Mouse (Mus musculus) left cerebral cortex, postnatal 25 days (tissue): ENCODE results near the gene Slc25a25. TPM values are rescaled to one million over a fixed set of nuclear protein-coding genes. Genes with fewer than 3 reads are reported as not detected.

Source experiments
- DNase-seq, 2 experiments: peaks; one replicate each; pipeline ENCODE4 v3.0.0; 2022; ENCODE audit warnings: low spot score in 2 of 2, mixed read lengths in 1 of 2
- intact Hi-C: fragments of 180-260 bp; cut with DNase I; formaldehyde crosslinking; loops from one replicate; pipeline ENCODE4 v1.15.1; 2025
- total RNA-seq, 2 experiments: library from RNA; stranded (reverse); gene quantifications; 2 replicates each; pipeline ENCODE4 v1.2.3; 2021

The Slc25a25 gene
- total RNA-seq, 2 experiments from 2014 or later = 59.0 to 64.8 TPM

DNA sequence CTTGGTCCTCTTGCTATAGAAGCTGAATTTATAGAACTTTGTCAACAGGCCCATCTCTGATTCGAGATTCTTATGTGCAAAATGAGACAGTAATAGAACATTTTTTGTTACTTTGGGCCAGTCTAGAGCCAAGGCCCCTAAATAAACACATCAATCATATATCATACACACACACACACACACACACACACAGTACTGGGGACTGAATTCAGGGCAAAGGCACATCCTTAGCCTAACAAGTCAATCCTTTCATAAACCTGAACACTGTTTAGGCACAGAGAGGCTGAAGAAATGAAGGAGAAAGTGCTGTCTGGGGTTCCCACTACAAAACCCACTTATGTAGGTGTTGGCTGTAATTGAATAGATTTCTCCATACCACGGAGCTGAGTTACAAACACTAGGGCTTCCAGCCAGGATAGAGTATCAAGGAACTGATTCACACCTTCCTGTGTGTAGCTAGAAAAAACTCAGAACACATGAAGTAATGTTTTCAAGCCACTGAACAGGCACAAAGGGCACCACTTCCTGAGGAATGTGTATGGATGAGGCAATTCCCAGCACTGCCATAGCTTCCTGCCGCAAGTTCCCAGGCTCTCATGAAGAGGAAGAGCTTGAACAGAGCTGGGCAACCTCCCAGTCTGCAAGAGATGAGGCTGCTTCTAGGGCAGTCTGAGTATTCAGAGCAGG, 14.4 kb downstream of the Slc25a25 start:
- no peak for DNase-seq
- intact Hi-C loops = no loop called here

DNA sequence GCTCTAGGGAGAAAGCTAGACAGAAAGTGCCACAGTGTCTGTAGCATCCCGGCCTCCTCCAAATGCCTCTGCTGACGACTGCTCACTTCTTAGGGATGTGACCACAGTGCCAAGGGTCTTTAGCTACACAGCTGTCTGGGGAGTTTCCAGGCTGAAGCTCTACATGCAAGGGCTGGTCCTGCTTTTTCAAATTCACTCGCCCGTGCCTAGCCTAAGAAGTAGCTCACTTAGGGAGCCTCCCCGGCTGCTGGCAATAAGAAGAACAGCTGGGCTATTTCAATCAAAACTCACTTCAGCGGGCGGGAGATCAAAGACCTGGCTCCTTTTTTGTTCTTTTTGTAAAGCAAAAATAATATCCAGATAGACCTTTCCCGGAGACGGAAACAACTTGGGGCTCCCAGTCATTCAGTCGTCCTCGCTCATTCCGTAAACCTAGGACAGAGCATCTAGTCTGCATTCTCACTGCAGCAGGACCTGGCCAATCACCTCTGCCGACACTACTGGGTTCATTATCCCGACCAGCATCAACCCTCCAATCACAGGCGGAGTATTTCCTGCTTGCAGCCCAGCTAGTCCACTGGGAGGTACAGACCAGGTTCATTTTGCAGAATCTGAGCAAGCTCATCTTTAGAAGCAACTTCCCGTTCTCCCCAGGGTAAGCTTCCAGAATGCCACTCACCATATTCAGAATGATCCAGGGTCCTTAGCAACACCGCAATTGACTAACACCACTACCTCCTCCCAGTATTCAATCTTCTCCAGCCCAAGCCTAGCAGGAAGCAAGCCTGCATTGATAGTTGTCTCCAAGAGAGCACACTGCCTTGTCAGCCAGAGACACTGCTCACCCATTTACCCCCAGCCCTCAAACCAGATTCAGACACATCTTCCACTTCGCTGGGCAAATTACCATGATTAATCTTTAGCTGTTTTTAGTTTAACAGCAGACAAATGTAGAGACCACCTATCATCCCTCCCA, 20.3 kb downstream of the Slc25a25 start:
- intact Hi-C loops = loop anchor here (2.0 kb wide), 2 partner anchors 20 to 56 kb away; partner anchors contain the start of genes Naif1 and Slc25a25
- peak; percentile 87 to 97 for DNase-seq

GRCm38 (mm10) chr2:32429215-32429891, 21.9 kb downstream of the Slc25a25 start:
- no peak for DNase-seq
- intact Hi-C loops = no loop called here

GRCm38 (mm10) chr2:32428262-32428722, 23.0 kb downstream of the Slc25a25 start:
- intact Hi-C loops = no loop called here
- DNase-seq = peak; percentile 75 to 91

DNA sequence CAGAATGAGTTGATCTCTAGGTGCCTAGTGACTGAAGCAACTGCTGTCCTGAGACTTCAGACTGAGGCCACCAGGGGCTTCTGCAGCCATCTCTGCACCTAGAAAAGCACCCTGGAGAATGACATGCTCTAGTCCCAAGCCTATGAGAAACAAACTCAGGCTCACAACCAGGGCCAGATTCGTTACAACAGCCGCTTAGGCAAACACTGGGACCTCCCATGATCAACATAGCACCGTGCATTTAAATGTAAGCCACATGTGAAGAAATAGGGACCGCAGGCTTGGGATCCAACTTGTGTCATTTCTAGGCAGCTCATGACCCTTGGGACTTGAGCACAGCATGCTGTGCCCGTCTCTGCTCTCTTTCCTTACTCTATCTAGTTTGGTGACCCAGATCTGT, 23.5 kb downstream of the Slc25a25 start:
- intact Hi-C loops = no loop called here
- no peak for DNase-seq

DNA sequence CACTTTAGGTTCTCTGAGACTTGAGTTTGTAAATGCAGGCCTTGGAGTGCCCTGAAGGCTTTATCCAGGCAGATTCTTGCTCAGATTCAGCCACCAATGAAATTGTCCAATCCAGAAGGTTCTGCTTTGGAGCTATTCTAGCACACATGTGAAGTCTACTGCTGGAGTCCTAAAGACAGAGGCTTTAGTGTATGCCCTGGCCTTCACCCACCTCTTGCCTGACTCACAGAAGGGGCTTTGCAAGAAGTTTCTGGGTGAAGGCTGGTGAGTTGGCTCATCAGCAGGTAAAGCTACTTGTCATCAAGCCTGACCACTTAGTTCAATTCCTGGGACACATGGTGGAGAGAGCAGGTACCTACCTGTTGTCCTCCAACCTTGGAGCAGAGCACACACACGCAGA, 25.1 kb downstream of the Slc25a25 start:
- no peak for DNase-seq
- intact Hi-C loops = no loop called here

DNA sequence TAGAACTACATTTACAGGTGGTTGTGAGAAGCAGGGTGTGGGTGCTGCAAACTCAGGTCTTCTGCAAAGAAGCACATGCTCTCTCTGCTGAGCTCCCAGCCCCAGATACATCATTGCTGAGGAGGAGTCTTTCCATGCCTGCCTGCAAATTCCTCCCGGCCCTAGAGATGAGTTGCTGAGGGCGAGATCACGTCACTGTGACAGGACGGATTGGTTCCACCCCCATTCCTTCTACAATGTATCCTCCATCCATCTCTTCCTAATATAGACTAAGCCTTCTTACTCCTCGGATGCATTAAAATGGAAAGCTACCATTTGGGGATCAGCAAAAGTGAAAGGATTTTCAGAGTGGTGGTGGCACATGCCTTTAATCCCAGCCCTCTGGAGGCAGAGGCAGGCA, 25.7 kb downstream of the Slc25a25 start:
- intact Hi-C loops = no loop called here
- peak in 1 of 2 experiments; percentile 85 for DNase-seq

DNA sequence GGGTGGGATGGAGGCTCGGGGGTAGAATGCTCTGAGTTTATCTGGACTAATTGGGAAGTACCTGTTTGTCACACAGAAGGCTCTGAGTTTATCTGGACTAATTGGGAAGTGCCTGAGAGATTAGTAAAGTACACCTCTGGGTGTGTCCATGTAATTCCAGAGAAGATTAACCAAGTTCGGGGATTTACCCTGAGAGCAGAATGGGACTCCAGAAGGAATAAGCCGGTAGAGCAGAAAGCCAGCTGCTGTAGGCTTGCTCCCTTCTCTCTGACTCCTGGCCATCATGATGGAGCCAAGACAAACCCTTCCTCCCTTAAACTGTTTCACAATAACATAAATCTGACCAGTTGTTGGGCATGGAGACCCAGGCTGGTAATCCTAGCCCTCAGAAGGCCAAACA, 26.4 kb downstream of the Slc25a25 start:
- intact Hi-C loops = no loop called here
- no peak for DNase-seq

DNA sequence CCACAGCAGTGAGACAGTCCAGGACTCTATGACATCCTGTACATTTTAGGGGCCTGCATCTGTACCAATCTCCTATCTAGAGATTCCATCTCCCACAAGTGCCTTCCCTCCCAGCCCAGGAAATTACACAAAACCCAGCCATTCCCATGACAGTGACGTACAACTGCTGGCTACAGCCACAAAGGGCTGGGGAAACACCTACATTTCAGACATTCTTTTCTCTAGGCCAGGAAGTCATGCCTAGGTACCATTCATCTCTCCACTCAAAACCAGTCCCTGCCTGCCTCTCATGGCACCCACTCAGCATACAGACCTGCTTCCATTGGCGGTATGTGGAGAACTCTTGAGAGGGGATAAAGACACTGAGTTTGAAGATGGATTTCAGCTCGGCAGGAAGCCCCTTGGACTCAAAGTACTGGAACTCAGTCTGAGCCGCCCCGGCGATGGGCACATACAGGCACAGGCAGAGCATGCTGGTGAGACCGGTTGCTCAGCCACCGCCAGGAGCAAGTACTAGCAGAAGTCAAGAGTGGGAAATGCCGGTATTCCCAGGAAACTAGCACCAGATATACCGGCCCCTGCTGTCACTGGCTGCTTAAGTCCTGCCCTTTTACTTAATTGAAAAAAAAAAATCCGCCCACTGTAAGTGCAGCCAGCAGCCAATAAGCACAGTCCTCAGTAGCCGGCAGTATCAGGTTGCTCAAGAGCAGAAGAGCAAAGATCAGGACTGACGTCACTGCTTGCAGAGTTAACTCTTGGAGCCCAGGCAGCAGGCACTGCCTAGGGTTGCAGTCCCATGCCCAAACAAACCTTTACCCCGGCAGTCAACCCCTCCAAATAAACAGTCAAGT, 27.5 kb downstream of the Slc25a25 start:
- DNase-seq = peak in 1 of 2 experiments; percentile 40
- intact Hi-C loops = no loop called here

DNA sequence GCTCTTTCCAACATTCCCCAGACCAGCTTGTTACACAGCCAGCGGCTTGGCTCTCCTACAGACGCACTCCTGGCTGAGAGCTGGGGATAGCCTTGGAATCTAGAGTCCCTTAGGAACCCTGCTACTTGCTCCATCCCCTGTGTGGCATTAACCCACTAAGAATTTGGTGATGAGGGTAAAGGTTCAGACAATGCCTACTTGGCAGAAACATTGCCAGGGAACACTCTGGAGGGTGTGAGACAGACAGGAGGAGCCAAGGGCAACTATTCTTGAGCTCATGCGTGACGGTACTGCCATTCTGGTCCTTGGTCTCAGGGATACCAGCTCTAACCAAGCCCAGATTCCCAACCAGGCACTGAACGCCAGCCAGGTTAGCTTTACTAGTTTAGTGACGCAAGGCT, 29.4 kb downstream of the Slc25a25 start:
- intact Hi-C loops = no loop called here
- no peak for DNase-seq

DNA sequence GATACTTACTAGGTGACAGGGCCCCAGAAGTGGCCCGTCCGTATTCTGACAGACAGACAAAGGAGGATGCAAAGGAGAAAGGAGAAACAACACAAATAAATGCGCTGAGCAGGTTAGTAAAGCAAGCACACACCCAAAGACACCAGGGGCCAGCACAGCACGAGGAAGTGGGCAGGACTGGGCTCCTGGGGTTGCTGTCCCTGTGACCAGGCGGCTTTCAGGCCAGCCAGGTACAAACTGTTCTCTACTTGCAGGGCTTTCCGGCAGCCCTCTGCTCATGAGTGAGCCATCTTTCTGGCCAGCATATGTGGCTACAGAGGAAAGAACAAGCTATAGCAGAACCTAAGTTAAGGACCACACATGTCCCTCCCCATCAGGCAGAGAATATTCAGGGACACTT, 30.6 kb downstream of the Slc25a25 start:
- intact Hi-C loops = no loop called here
- DNase-seq = no peak

GRCm38 (mm10) chr2:32420066-32420608, 31.1 kb downstream of the Slc25a25 start:
- intact Hi-C loops = no loop called here
- no peak for DNase-seq

DNA sequence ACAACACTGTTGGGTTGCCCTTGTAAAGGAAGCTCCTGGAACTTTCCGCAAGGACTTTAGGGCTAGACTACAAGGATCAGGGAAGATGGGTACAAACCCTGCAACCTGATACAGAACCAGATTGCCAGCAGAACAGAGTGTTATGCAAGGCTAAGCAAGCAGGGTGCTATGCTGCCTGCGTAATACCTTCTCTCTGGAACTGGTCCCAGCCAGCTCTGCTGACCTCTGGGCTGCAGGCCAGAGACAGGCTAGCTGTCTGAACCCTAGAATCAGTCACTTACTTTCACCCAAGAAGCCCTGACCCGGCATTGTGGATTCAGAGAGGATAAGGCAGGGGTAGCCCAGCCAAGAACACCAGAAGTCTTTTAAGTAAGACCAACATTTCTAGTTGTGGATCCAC, 31.9 kb downstream of the Slc25a25 start:
- no peak for DNase-seq
- intact Hi-C loops = no loop called here

DNA sequence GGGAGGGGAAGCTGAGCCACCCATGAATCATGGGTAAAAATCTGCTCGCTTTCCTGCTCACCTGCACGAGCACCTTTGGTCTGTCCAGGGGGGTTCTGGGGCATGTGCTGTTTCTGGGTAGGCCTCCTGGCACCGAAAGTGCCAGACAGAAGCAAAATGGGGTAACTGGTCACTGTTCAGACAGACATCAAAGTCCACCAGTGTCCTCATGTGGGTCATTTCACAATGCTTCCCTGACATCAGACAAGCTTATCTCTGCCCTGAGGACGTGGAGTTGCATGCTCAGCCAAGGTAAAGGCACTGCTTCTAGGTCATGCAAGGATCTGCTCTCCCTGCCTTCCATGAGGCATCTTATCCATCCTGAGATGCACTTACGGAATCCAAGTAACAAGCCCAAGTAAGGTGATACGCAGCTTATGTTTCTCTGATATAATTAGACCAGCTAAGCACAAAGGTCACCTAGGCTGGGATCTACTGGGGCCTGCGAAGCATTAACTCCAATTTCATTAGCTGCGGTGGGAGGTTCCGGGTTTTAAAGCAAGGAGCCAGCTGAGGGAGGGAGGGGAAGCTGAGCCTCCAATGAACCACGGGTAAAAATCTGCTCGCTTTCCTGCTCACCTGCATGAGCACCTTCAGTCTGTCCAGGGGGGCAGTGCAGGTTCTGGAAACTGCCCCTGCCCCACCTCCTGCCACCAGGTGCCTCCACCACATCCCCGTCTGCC, 32.7 kb downstream of the Slc25a25 start:
- DNase-seq = no peak
- intact Hi-C loops = no loop called here

DNA sequence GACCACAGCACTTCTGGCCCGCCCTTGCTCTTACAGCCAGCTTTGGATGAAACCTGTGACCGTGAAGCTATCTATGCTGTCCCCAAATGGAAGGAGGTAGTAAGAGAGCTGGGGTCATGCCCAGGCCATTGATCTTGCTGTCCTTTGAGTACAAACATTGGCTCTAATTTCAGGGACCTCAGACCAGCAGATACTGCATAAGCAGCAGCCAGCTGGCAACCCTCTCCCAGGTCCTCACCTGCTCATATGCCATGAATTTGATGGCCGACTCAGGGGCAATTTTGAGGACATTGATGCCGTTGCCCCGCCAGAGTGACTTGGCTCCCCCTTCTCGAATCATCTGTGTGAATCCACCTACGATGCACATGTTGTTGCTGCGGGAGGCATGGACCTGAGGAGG, 33.8 kb downstream of the Slc25a25 start:
- intact Hi-C loops = no loop called here
- DNase-seq = no peak

DNA sequence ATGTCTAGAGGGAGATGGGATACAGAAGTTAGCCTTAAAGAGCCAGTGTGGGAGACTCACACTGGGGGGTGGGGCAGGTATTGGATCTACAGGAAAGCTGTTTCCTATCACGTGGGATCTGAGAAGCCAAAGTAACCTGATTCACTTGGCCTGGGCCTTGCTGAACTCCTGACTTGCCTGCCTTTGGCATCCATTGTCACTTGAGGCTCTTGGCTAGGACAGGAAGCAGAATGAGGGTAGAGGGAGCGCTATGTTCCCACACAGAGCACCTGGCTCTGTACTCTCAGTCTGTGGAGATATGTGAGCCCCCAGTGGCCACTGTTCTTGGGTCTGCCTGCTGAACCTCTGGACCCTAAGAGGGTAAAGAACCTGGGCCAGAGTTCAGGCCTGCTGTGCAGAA, 34.7 kb downstream of the Slc25a25 start:
- no peak for DNase-seq
- intact Hi-C loops = no loop called here

- DNase-seq = no peak
- intact Hi-C loops = no loop called here
Observed at GRCm38 (mm10) chr2:32415801-32416200, 35.4 kb downstream of the Slc25a25 start.

DNA sequence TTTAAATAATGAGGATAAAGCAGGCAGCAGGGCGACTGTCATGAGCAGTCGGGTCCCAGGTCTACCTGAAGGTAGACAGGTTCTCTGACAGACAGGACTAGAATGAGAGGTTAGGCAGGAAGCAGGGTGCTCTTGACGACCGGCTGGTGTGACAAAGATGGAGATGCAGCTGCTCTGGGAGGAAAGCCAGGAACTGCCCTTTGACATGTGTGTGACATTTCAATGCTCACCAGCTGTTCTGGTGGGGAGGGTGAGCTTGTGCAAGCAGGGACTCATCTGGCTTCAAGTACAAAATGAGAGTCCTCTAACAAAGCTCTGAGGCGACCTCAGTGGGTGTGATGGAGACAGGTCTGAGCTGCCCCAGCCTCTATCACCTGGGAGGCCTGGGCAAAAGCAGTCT, 37.3 kb downstream of the Slc25a25 start:
- no peak for DNase-seq
- intact Hi-C loops = no loop called here
